Mouse (Mus musculus) E14TG2a.4 (cell line): ENCODE results near the gene Slc35c2.

Experiments
- CTCF ChIP-seq: conservative IDR thresholded peaks from 2 replicates; pipeline ENCODE4 v1.5.1; 2014; ENCODE audit warnings: low read length
- NANOG ChIP-seq: IDR thresholded peaks from 2 replicates; pipeline ENCODE4 v1.6.1; 2014; ENCODE audit warnings: borderline replicate concordance, low read length, mixed read lengths

DNA sequence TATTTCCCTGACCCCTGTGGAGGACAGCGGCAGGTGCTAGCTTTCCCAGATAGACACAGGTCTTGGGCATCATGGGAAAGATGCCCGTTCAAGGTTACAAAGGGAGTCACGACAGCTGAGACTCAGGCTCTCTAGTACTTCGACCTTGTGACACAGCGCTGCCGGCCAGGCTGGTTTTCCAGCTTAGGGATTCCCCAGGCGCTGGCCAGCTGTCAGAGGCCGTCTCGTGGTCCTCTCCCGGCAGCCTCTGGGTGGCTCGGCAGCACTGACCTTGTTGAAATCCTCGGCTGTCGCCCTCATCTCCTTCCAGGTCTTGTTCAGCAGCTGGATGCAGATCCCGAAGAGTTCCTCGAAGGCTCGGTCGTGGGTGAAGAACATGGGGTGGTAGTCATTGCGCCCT lies 8.9 kb upstream of the Slc35c2 start:
- TF ChIP-seq CTCF (no peak), NANOG (no peak)
